Mouse (Mus musculus) megakaryocyte, embryonic 14.5 days (primary cell): ENCODE results near the gene Cyp2c39.

ENCODE experiments used
- FLI1 ChIP-seq: IDR thresholded peaks from 2 replicates; pipeline ENCODE4 v1.6.1; 2012; ENCODE audit warnings: low read length, inconsistent platforms, mixed read lengths
- GATA1 ChIP-seq: IDR thresholded peaks from 3 replicates; pipeline ENCODE4 v1.6.1; 2012; ENCODE audit warnings: mixed read lengths, low read length, inconsistent platforms, borderline replicate concordance

- TF ChIP-seq GATA1 (no peak), FLI1 (no peak)
These were observed at the start of gene Cyp2c39 for GRCm38 (mm10) chr19:39510534-39510933.
